In the genomic region with DNA sequence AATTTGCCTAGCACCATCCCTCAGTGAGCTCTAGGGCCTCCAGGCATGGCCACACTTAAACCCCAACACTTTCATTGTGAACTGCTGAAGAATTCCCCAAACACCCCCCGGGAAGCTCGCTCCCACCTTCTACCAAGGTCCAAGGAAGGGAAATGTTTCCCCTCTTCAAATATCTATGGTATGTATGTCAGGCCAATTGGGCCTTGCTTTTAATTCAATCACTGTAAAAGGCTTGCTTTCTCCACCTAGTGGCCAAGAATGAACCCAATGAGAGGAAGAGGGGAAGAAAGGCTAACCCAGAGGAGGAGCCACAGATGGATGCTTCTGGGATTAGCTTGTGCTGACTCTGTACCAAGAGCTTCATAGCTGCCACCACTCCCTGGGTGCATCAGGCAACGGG, we compare ENCODE assay signal across 9 mouse cellular contexts.
DNase-seq lines count a peak whose midpoint lies in the region; ATAC-seq and TF ChIP-seq lines count a peak whose summit lies in the region.
"Had no signal": no experiment of that assay in that cellular context is flagged by ENCODE, and none has a peak within 500 bp of the region (broad histone marks: within the 10 kb centered on the region; RNA-seq: fewer than 3 reads in every experiment).

No protein-coding gene starts in this region.

- no peak for TF ChIP-seq EP300 in stomach, postnatal 0 days (optimal IDR thresholded peaks at IDR 0.05)

- no peak overlapping the region for H3K4me3 ChIP-seq in intestine, postnatal 0 days (ENCODE audit: low read depth, low read length)
- H3K4me3 ChIP-seq in intestine, embryonic 16.5 days (ENCODE audit: low read length): no peak overlapping the region
- H3K4me3 ChIP-seq in embryonic facial prominence, embryonic 10.5 days: no peak overlapping the region
- H3K4me3 ChIP-seq in stomach, postnatal 0 days (ENCODE audit: low read depth, low read length): no peak overlapping the region

- H3K9ac ChIP-seq in intestine, postnatal 0 days (ENCODE audit: low read depth, low read length): no peak overlapping the region
- no peak overlapping the region for H3K9ac ChIP-seq in intestine, embryonic 16.5 days (ENCODE audit: low read depth, low read length)
- H3K9ac ChIP-seq in stomach, postnatal 0 days (ENCODE audit: low read length): no peak overlapping the region

- H3K4me1 ChIP-seq in intestine, postnatal 0 days (replicated peaks; ENCODE audit: control insufficient read depth, insufficient read depth, low read length): no peaks in the 10 kb centered on the region
- no peaks in the 10 kb centered on the region for H3K4me1 ChIP-seq in intestine, embryonic 16.5 days (ENCODE audit: control insufficient read depth, insufficient read depth, low read length)
- 0 out of 2 replicates have a peak, but pooled peaks cover 3% of the 10 kb centered on the region for H3K4me1 ChIP-seq in embryonic facial prominence, embryonic 10.5 days
- H3K4me1 ChIP-seq in stomach, postnatal 0 days (replicated peaks; ENCODE audit: control insufficient read depth, insufficient read depth): no peaks in the 10 kb centered on the region

- H3K27me3 ChIP-seq in intestine, postnatal 0 days (replicated peaks; ENCODE audit: control insufficient read depth, insufficient read depth, low read length): no peaks in the 10 kb centered on the region
- H3K27me3 ChIP-seq in intestine, embryonic 16.5 days (replicated peaks; ENCODE audit: control insufficient read depth, insufficient read depth, low read length): no peaks in the 10 kb centered on the region
- H3K27me3 ChIP-seq in embryonic facial prominence, embryonic 10.5 days (replicated peaks; ENCODE audit: low read depth, poor library complexity, severe bottlenecking): no peaks in the 10 kb centered on the region
- H3K27me3 ChIP-seq in stomach, postnatal 0 days (ENCODE audit: control insufficient read depth, insufficient read depth, low read length): no peaks in the 10 kb centered on the region

- no peak overlapping the region for H3K27ac ChIP-seq in intestine, postnatal 0 days (ENCODE audit: low read depth, low read length)
- H3K27ac ChIP-seq in intestine, embryonic 16.5 days (ENCODE audit: low read length): no peak overlapping the region
- no peak overlapping the region for H3K27ac ChIP-seq in embryonic facial prominence, embryonic 10.5 days (replicated peaks)
- no peak overlapping the region for H3K27ac ChIP-seq in stomach, postnatal 0 days (replicated peaks)

- peak; percentile 69 for TF ChIP-seq CTCF in intestine, postnatal 0 days (IDR thresholded peaks at IDR 0.05; ENCODE audit: low read depth)
- peak; percentile 69 for TF ChIP-seq CTCF in stomach, postnatal 0 days (IDR thresholded peaks at IDR 0.05; ENCODE audit: low read depth)

- DNase-seq in thymus, postnatal 14 days: peak; percentile 6
- no peak for DNase-seq in thymus, postnatal 36 days
- peak; percentile 10 for DNase-seq in embryonic facial prominence, embryonic 10.5 days (ENCODE audit: low spot score)
- no peak for DNase-seq in stomach, postnatal 0 days (ENCODE audit: low spot score)
- DNase-seq in T-cell, adult 2 months (ENCODE audit: low spot score): no peak
- no peak for DNase-seq in frontal cortex, postnatal 25 days (ENCODE audit: low spot score in 2 of 2)
- DNase-seq: thymus, adult 18-20 months had no signal

- 52% methylated on average over 3 of the region's 3 CpGs for WGBS in intestine, postnatal 0 days
- WGBS in intestine, embryonic 16.5 days: 69% methylated on average over 3 of the region's 3 CpGs
- 56% methylated on average over 3 of the region's 3 CpGs for WGBS in embryonic facial prominence, embryonic 10.5 days
- WGBS in stomach, postnatal 0 days: 47% methylated on average over 3 of the region's 3 CpGs

- H3K4me2 ChIP-seq in intestine, postnatal 0 days (replicated peaks; ENCODE audit: low read depth): no peak overlapping the region
- no peak overlapping the region for H3K4me2 ChIP-seq in intestine, embryonic 16.5 days (ENCODE audit: low read depth, low read length)
- H3K4me2 ChIP-seq in stomach, postnatal 0 days (replicated peaks; ENCODE audit: low read depth): no peak overlapping the region

- no peak for ATAC-seq in intestine, postnatal 0 days
- ATAC-seq in intestine, embryonic 16.5 days: no peak
- ATAC-seq in stomach, postnatal 0 days (ENCODE audit: low FRiP score, low TSS enrichment): no peak

- no peaks in the 10 kb centered on the region for H3K9me3 ChIP-seq in intestine, postnatal 0 days (ENCODE audit: control insufficient read depth)
- no peaks in the 10 kb centered on the region for H3K9me3 ChIP-seq in intestine, embryonic 16.5 days (ENCODE audit: control insufficient read depth, low read length)
- no peaks in the 10 kb centered on the region for H3K9me3 ChIP-seq in embryonic facial prominence, embryonic 10.5 days
- H3K9me3 ChIP-seq in stomach, postnatal 0 days (ENCODE audit: control insufficient read depth, low read length): no peaks in the 10 kb centered on the region

- H3K36me3 ChIP-seq in intestine, postnatal 0 days (ENCODE audit: control insufficient read depth, insufficient read depth): no peaks in the 10 kb centered on the region
- H3K36me3 ChIP-seq in intestine, embryonic 16.5 days (ENCODE audit: control insufficient read depth, insufficient read depth, low read length): no peaks in the 10 kb centered on the region
- H3K36me3 ChIP-seq in embryonic facial prominence, embryonic 10.5 days (replicated peaks): no peaks in the 10 kb centered on the region
- H3K36me3 ChIP-seq in stomach, postnatal 0 days (ENCODE audit: control insufficient read depth, insufficient read depth, low read length): no peaks in the 10 kb centered on the region

Comparison
In these comparisons a context has a peak if more than half of its experiments do, and no peak if none do; other contexts are left out.
1. DNase-seq: peak in thymus, postnatal 14 days (single experiment) and embryonic facial prominence, embryonic 10.5 days (single experiment); none in thymus, postnatal 36 days (0 of 2), stomach, postnatal 0 days (single experiment), T-cell, adult 2 months (single experiment) and frontal cortex, postnatal 25 days (0 of 2).